Mouse (Mus musculus): ENCODE results near the gene Ciz1. TPM values are rescaled to one million over a fixed set of nuclear protein-coding genes. Genes with fewer than 3 reads are reported as not detected.

Ciz1 gene
- total RNA-seq, 2 experiments from 2014 or later = 87.7 to 101 TPM

- intact Hi-C loops (cut with DNase I) = no loop called here
- no peak for DNase-seq
Measured at GRCm38 (mm10) chr2:32375317-32375940, 23.3 kb downstream of the Ciz1 start.

GRCm38 (mm10) chr2:32376963-32377362, 24.8 kb downstream of the Ciz1 start:
- no peak for DNase-seq
- intact Hi-C loops (cut with DNase I) = no loop called here

- no peak for DNase-seq
- intact Hi-C loops (cut with DNase I) = no loop called here
Measured at GRCm38 (mm10) chr2:32380001-32380500, 27.9 kb downstream of the Ciz1 start.

- peak; percentile 54 for DNase-seq
- intact Hi-C loops (cut with DNase I) = no loop called here
Measured at GRCm38 (mm10) chr2:32381141-32381774, 29.1 kb downstream of the Ciz1 start.

GRCm38 (mm10) chr2:32381775-32382223, 29.7 kb downstream of the Ciz1 start, which contains the start of gene 1110008P14Rik:
TSS of gene 1110008P14Rik (minus strand) at chr2:32381938.
- DNase-seq = peak; percentile 92
- intact Hi-C loops (cut with DNase I) = no loop called here

- no peak for DNase-seq
- intact Hi-C loops (cut with DNase I) = no loop called here
Measured at GRCm38 (mm10) chr2:32382689-32383088, 30.6 kb downstream of the Ciz1 start.

GRCm38 (mm10) chr2:32387706-32388490, 35.8 kb downstream of the Ciz1 start, which contains the start of gene Lcn2:
TSS of gene Lcn2 (minus strand) at chr2:32388252.
- intact Hi-C loops (cut with DNase I) = no loop called here
- no peak for DNase-seq

GRCm38 (mm10) chr2:32389157-32389556, 37.0 kb downstream of the Ciz1 start:
- intact Hi-C loops (cut with DNase I) = no loop called here
- DNase-seq = no peak

GRCm38 (mm10) chr2:32390871-32391270, 38.7 kb downstream of the Ciz1 start:
- no peak for DNase-seq

GRCm38 (mm10) chr2:32392063-32392462, 39.9 kb downstream of the Ciz1 start:
- intact Hi-C loops (cut with DNase I) = no loop called here
- DNase-seq = no peak

More at GRCm38 (mm10) chr2:32390871-32391270, 38.7 kb downstream of the Ciz1 start:
- intact Hi-C loops (cut with DNase I) = no loop called here

GRCm38 (mm10) chr2:32394973-32395372, 42.8 kb downstream of the Ciz1 start:
- DNase-seq = peak; percentile 30
- intact Hi-C loops (cut with DNase I) = no loop called here

GRCm38 (mm10) chr2:32395484-32395945, 43.4 kb downstream of the Ciz1 start, which contains the start of gene Ptges2:
TSS of gene Ptges2 (plus strand) at chr2:32395896.
- intact Hi-C loops (cut with DNase I) = no loop called here

GRCm38 (mm10) chr2:32395946-32396621, 44.0 kb downstream of the Ciz1 start:
- peak; percentile 89 for DNase-seq
- intact Hi-C loops (cut with DNase I) = no loop called here

More at GRCm38 (mm10) chr2:32395484-32395945, 43.4 kb downstream of the Ciz1 start, which contains the start of gene Ptges2:
- DNase-seq = peak; percentile 89

GRCm38 (mm10) chr2:32396695-32397094, 44.6 kb downstream of the Ciz1 start:
- DNase-seq = no peak
- intact Hi-C loops (cut with DNase I) = no loop called here

- peak; percentile 97 for DNase-seq
- intact Hi-C loops (cut with DNase I) = loop anchor here (5.0 kb wide), 1 partner anchor 163 kb away; no protein-coding TSS in a partner anchor
Measured at GRCm38 (mm10) chr2:32404663-32405062, 52.5 kb downstream of the Ciz1 start.

GRCm38 (mm10) chr2:32407144-32407824, 55.2 kb downstream of the Ciz1 start:
- DNase-seq = no peak
- intact Hi-C loops (cut with DNase I) = loop anchor here (2.0 kb wide), 1 partner anchor 72 kb away; no protein-coding TSS in a partner anchor

GRCm38 (mm10) chr2:32408429-32409424, 56.6 kb downstream of the Ciz1 start:
- intact Hi-C loops (cut with DNase I) = no loop called here
- no peak for DNase-seq

- intact Hi-C loops (cut with DNase I) = no loop called here
- DNase-seq = no peak
Measured at GRCm38 (mm10) chr2:32411407-32411806, 59.3 kb downstream of the Ciz1 start.
